Mouse (Mus musculus) lung, postnatal 0 days (tissue): ENCODE measurements around the gene Cldn1.

Source experiments
- CTCF ChIP-seq: IDR thresholded peaks from 2 replicates; pipeline ENCODE4 v1.5.1; 2016; ENCODE audit warnings: antibody characterized with exemption, mild to moderate bottlenecking
- EP300 ChIP-seq: IDR thresholded peaks from 2 replicates; pipeline ENCODE4 v1.6.1; 2016; ENCODE audit warnings: antibody characterized with exemption, mild to moderate bottlenecking, control low read depth

DNA sequence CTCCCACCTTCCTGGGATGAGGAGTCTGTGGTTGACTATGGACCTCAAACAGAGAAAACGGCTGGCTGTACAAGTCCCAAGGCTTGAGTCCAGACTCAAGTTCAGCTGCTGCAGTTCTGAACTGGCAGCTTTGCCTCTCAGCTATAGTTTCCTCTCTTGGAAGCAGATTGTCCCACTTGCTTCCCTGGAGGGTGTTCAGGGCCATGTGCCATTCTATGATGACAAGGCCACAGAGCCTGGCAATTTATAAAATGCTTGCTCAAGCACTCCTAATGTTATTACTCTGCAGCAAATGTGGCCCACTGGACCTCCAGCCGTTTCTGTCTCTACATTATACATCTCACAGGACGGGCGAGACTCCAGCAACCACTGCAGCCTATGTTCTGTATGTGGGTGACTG lies 12.0 kb downstream of the Cldn1 start:
- TF ChIP-seq CTCF (no peak), EP300 (no peak)
